Mouse (Mus musculus) thymus, postnatal 10 days (tissue): Measurements from ENCODE around the gene Amy2a1.
"Not testable (repeated sequence)": the region's sequence is repeated elsewhere in the genome, so short reads cannot be mapped to it uniquely, and the experiment has no call there.

Experiments used
- DNase-seq, 2 experiments: peaks; one replicate each; pipeline ENCODE4 v3.0.0; 2021; ENCODE audit warnings: low spot score in 2 of 2

Amy2a1 gene

GRCm38 (mm10) chr3:113532328-113532727 is at the start of gene Amy2a1:
Gene Amy2a1, minus strand, starts transcription at chr3:113532428.
- DNase-seq, result not testable (repeated sequence)

- DNase-seq, result no peak
Observed at GRCm38 (mm10) chr3:113574578-113574977, 42.4 kb upstream of the Amy2a1 start.

DNA sequence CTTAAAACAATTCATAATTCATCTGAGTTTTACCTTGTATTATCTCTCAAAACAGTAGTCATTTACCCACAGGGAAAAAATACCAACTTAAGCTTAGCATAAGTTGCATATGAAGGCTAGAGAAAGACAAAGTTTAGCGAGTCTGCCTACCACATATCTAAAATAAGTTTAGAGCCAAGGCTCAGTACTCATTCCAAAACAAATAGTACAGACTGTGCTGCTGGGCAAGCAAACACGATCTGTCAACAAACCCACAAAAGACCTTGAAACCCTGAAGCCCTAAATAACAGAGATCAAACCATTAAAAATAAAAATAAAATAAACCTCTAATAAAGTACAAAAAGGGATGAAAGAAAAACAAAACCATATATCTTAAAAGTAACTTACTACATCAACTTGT is 41.9 kb upstream of the Amy2a1 start:
- no peak for DNase-seq

GRCm38 (mm10) chr3:113572158-113572557 is 39.9 kb upstream of the Amy2a1 start:
- DNase-seq, result no peak

GRCm38 (mm10) chr3:113539692-113540091 is 7.5 kb upstream of the Amy2a1 start:
- DNase-seq, result no peak
